Mouse (Mus musculus) forebrain, postnatal 0 days (tissue): ENCODE data around the gene Rnaset2b. TPM values are rescaled to one million over a fixed set of nuclear protein-coding genes. Genes with fewer than 3 reads are reported as not detected.
"Not testable (repeated sequence)": the region's sequence is repeated elsewhere in the genome, so short reads cannot be mapped to it uniquely, and the experiment has no call there.

Experiments used
- ATAC-seq: fragments of 200-750 bp; cut with Nextera tagmentation; 2 replicates; pipeline ENCODE4 v1.8.0; 2017; ENCODE audit warnings: mild to moderate bottlenecking, moderate library complexity
- DNase-seq: peaks from one replicate; pipeline ENCODE4 v3.0.0-alpha.2; 2015
- H3K27ac ChIP-seq: fragments of 300-500 bp; sonication (generic); 2 replicates; pipeline ENCODE4 v1.5.1; 2014; ENCODE audit warnings: low read depth, mild to moderate bottlenecking, antibody characterized with exemption, low read length, moderate library complexity, mixed read lengths
- H3K27me3 ChIP-seq: fragments of 300-500 bp; sonication (generic); 2 replicates; pipeline ENCODE4 v1.6.1; 2014; ENCODE audit warnings: mild to moderate bottlenecking, low read length, mixed read lengths; ENCODE audit not compliant: insufficient read depth
- H3K36me3 ChIP-seq: fragments of 300-500 bp; sonication (generic); 2 replicates; pipeline ENCODE4 v1.6.1; 2014; ENCODE audit warnings: mild to moderate bottlenecking, moderate library complexity; ENCODE audit not compliant: insufficient read depth
- H3K4me1 ChIP-seq: fragments of 300-500 bp; sonication (generic); 2 replicates; pipeline ENCODE4 v1.6.1; 2014; ENCODE audit warnings: antibody characterized with exemption; ENCODE audit not compliant: insufficient read depth
- H3K4me2 ChIP-seq: fragments of 300-500 bp; sonication (generic); 2 replicates; pipeline ENCODE4 v1.6.1; 2014; ENCODE audit warnings: low read depth, mild to moderate bottlenecking, moderate library complexity
- H3K4me3 ChIP-seq: fragments of 300-500 bp; sonication (generic); 2 replicates; pipeline ENCODE4 v1.5.1; 2014; ENCODE audit warnings: low read depth, low read length, mixed read lengths
- H3K9ac ChIP-seq: fragments of 300-500 bp; sonication (generic); 2 replicates; pipeline ENCODE4 v1.6.1; 2014; ENCODE audit warnings: mild to moderate bottlenecking
- H3K9me3 ChIP-seq: fragments of 300-500 bp; sonication (generic); 2 replicates; pipeline ENCODE4 v1.6.1; 2016; ENCODE audit warnings: low read length
- CTCF ChIP-seq: sonication (generic); IDR thresholded peaks from 2 replicates; pipeline ENCODE4 v1.5.1; 2016; ENCODE audit warnings: antibody characterized with exemption, control low read depth, low read depth
- WGBS: fragments of 180-500 bp; shearing (Covaris S2); extraction: QIAGEN DNeasy Blood & Tissue Kit; methylation state at CpG from one replicate; pipeline ENCODE4 v1.1.7; 2014; 5-methylcytosine and 5-hydroxymethylcytosine counted together
- polyA plus RNA-seq: library from polyadenylated mRNA; unstranded; fragments of >200 nt; fragmentation: Nextera tagmentation; extraction: Ambion mirVana; gene quantifications from 2 replicates; pipeline ENCODE4 v1.2.1, GENCODE M21; 2015
- total RNA-seq: library from RNA; depleted of rRNA; stranded (reverse); fragments of >200 nt; gene quantifications from 2 replicates; pipeline ENCODE4 v1.2.3, GENCODE M21; 2014

The Rnaset2b gene
- total and polyA plus RNA-seq, 2 experiments from 2014 or later: 46.0 to 102 TPM

DNA sequence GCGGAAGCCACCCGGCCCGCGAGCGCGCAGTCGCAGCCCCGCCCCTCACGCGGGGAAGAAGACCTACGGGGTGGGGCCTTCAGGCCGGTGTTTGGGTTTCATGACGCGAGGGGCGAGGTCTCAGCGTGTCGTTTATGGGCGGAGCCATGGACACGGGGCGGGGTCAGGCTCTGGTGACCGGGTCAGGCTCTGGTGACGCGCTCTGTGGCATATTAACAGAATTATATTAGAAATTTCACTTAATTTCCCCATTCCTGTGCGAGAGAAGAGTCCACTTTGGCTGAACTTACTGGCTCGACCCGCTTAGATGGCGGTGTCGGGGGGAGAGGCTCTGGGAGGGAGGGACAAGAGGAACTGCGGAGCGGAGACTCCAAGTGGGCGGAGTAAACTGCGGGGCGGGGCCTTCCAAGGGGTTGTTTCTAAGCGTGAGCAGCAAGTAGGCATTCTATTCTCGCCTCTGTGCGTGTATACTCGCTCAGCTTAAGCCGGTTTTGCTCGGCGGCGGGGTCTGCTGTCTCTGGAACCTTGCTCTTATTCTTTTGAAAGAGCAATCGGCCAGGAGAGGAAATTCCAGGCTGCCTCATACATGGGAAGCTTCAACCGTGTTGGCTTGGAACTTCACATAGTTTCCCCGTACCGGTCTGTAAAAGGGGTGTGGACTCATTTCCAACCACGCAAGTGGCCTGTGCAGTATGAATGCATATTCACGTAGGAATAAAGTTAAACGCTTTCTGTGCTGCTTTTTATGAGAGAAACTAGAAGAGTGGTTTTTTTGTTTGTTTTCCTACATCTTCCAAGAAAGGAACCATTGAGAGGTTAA, 9.0 kb upstream of the Rnaset2b start:
- H3K27ac ChIP-seq: not testable (repeated sequence)

DNA sequence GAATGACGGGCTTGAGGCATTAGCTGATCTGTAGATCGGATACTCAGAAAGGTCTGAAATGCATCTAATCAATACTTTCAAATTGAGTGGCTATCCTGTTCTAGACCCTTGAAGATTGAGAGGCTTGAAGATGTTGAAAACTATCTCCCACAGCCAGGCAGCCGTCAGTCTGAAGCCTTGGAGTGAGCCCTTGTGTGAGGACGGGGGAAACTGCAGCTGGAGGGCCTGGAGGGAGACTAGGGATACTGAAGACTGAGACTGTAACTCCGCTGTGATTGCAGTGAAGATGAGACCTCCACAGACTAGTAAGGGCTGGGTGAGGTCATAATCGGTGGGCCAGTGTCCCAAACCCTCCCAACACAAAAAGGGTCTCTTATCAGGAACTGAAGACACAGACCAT, 8.1 kb upstream of the Rnaset2b start:
- H3K27me3 ChIP-seq, H3K27ac ChIP-seq, DNase-seq, H3K4me1 ChIP-seq, H3K9me3 ChIP-seq, H3K4me2 ChIP-seq, H3K36me3 ChIP-seq, H3K9ac ChIP-seq, ATAC-seq, H3K4me3 ChIP-seq: not testable (repeated sequence)
- WGBS: 89% methylated on average over 3 of the region's 6 CpGs

More for the DNA sequence above, 9.0 kb upstream of the Rnaset2b start:
- peak; percentile 97 for ATAC-seq
- H3K9me3 ChIP-seq, H3K4me1 ChIP-seq, H3K27me3 ChIP-seq, H3K9ac ChIP-seq, H3K36me3 ChIP-seq: not testable (repeated sequence)
- under 1% methylated on average over 14 of the region's 48 CpGs for WGBS
- DNase-seq: peak; percentile 52
- Histone ChIP-seq H3K4me3 (peak overlapping the region; percentile 40; the same call in 1 of the 2 replicates), H3K4me2 (peak overlapping the region; percentile 35)

DNA sequence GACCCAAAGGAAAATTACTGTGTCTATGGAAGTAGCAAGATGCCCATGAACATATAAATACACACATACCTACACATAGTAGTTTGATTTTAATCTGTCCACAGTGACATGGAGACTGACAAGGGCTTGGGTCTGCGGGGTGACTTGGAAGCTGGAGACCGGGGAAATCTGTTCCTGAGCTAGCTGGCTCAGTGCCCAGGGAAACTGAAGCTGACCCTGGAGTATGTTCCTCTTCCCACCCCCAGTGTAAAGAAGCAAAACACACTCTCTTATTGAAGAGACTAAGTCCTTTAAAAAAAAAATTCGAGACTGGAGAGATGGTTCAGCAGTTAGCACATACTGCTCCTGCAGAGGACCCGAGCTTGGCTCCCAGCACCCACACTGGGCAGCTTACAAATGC, 7.5 kb upstream of the Rnaset2b start:
- not testable (repeated sequence) for H3K9ac ChIP-seq, DNase-seq, H3K4me1 ChIP-seq, H3K4me3 ChIP-seq, H3K4me2 ChIP-seq, H3K36me3 ChIP-seq, H3K27ac ChIP-seq, H3K9me3 ChIP-seq, H3K27me3 ChIP-seq, ATAC-seq
- WGBS: 79% methylated on average over 4 of the region's 4 CpGs

DNA sequence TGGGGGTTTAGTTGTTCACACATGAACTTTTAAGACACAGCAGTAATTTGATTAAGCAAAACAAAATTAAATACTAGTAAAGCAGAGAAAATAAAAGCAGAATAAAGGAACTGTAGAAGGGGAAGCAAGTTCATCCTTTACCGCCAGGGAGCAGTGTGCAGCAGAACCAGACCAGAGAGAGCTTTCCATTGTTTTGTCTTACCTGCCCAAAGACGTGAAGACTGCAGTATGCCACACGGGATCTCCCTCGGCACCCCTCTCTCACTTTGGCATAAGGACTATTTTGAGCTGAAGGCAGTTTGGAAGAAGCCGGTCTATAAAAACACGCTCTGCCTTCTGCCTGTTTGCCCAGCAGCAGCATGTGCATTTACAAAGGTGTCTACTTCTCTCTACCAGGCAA, 5.1 kb upstream of the Rnaset2b start:
- H3K36me3 ChIP-seq, H3K4me1 ChIP-seq, H3K9me3 ChIP-seq, H3K27me3 ChIP-seq, ATAC-seq, H3K27ac ChIP-seq, H3K9ac ChIP-seq, H3K4me2 ChIP-seq, H3K4me3 ChIP-seq: not testable (repeated sequence)
- DNase-seq: peak; percentile 65
- WGBS: 10% methylated on average over 6 of the region's 6 CpGs
- peak; percentile 60 for TF ChIP-seq CTCF

DNA sequence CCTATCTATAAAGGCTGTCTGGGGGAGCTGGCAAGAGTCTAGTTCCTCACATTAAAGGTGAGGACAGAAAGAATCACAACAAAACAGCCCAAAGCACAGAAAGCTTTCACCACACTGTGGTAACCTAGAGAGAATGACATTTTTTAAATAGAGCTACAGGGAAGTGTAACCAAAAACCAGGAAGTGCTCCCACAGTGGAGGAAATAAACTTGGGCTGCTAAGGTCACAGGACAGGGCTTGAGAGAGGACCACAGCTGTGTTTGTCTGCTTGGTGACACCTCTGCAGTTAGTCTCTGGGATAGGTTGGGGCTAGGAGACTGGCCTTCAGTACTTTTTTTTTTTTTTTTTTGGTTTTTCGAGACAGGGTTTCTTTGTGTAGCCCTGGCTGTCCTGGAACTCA, 2.8 kb upstream of the Rnaset2b start:
- H3K4me1 ChIP-seq, H3K4me2 ChIP-seq, H3K27me3 ChIP-seq, H3K27ac ChIP-seq, DNase-seq, H3K9ac ChIP-seq, H3K9me3 ChIP-seq, ATAC-seq, H3K4me3 ChIP-seq, H3K36me3 ChIP-seq: not testable (repeated sequence)
- WGBS: 44% methylated on average over 1 of the region's 1 CpGs

DNA sequence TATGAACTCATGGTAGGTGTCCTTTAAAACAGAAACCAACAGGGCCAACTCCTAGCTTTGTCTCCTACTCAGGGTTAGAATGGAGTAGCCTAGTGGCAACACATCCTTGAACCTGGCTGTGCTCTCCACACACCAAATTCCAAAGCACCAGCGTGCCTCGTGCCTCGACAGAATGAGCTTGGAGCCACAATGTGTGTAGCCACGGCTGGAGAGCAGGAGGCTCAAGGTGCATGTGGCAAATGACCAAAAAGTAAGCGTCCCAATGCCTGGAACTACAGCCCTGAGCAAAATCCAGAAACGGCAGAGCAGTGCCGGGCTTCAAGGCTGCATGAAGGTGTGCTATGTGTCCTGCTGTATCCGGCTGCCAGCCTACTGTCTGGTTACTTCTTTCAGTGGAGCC, 804 bp downstream of the Rnaset2b start:
- not testable (repeated sequence) for DNase-seq, H3K9ac ChIP-seq, H3K27ac ChIP-seq, H3K9me3 ChIP-seq, H3K4me3 ChIP-seq, H3K4me1 ChIP-seq, H3K36me3 ChIP-seq, H3K27me3 ChIP-seq, ATAC-seq, H3K4me2 ChIP-seq
- 83% methylated on average over 8 of the region's 8 CpGs for WGBS

DNA sequence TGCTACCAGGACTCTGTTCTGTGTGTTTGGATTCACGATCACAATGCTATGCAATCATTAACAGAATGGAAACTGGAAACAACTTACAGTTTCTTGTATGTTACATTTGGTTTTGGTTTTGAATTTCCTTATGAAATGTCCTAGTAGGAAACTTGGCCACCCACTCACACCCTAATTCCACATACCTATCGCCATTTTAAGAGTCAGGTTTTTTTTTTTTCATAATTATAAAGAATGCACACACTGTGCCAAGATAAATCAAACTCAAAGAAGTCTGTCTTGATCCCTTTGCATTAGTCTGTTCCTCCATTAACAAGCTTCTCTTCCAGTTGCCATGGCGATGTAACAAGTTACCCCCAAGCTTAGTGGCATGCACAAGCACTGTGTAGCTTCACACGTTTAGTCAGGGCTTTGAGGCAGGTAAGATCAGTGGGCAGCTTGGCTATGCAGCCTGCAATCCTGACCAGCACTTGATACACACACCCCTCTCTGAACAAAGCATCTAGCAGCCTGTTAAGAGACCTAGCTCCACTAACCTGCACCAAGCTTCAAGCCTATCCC, 2.5 kb downstream of the Rnaset2b start:
- 47% methylated on average over 4 of the region's 4 CpGs for WGBS
- not testable (repeated sequence) for ATAC-seq

DNA sequence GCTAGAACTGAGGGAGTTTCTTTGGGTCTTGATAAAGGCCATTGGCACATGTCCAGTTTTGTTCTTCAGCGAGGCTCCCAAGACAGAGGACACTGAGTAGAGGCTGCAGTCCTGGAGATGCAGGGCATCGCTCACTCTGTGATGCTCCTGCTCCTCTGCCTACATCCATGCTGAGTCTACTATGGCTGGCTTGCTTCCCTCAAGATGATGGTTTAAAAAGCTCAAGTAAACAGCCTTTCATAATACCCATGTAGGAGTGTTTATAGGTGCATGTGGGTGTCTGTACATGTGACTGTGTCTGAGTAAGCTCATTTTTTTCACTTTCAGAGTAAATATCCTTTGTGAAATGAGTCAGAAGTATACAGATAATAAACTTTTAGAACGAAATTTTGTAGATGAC, 4.6 kb downstream of the Rnaset2b start:
- 48% methylated on average over 3 of the region's 3 CpGs for WGBS
- H3K4me3 ChIP-seq, DNase-seq, ATAC-seq, H3K36me3 ChIP-seq, H3K9me3 ChIP-seq, H3K27ac ChIP-seq, H3K9ac ChIP-seq, H3K4me2 ChIP-seq, H3K4me1 ChIP-seq, H3K27me3 ChIP-seq: not testable (repeated sequence)

More for the DNA sequence above, 2.5 kb downstream of the Rnaset2b start:
- not testable (repeated sequence) for H3K36me3 ChIP-seq, H3K9ac ChIP-seq, H3K27ac ChIP-seq, H3K9me3 ChIP-seq, H3K4me2 ChIP-seq, H3K4me3 ChIP-seq, H3K27me3 ChIP-seq, H3K4me1 ChIP-seq
- DNase-seq: peak; percentile 4

DNA sequence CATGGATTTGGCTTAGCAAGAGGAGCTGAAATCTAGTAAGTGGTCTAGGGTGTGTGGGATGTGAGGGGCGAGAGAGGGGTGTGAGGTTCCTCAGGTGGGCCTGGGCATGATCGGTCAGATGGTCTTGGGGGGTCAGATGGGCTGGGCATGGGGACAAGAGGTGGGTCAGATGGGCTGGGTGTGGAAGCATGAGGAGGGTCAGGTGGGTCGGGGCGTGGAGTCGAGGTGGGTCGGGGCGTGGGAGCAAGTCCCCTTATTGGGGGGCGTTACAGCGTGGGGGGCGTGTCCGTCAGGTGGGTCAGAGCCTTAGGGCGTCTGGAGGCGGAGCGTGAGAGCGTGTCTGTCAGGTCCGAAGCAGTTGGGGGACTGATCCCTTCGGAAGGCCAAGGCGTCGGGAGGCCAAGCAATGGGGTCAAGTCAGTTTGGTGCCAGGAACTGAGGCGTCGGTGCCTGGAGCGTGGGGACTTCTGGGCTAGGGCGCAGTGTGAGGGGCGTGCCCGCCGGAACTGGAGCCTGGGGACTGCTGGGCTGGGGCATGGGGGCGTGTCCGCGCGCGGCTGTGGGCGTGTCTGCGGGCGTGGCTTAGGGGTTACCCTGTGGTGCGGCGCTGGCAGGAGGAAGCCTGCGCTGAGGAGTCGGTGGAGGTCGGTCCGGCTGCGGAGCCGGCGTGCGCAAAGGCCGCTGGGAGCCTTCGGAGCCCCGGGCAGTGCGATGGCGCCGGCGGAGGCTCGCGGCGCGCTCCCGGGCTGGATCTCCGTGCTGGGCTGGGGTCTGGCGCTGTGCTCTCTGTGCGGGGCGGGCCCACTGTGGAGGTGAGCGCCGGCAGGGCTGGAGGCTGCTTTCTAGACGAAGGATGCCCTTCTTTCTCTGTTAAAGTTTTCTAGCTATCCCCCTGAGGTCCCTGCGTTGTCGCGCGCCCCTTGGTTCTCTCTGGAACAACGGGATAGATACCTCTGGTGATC, 8.1 kb downstream of the Rnaset2b start, which contains the start of gene Gm49721:
TSS of gene Gm49721 (plus strand) at position 618 of the 962 bp plus-strand sequence.
- not testable (repeated sequence) for H3K9me3 ChIP-seq, H3K4me1 ChIP-seq, H3K36me3 ChIP-seq, H3K27me3 ChIP-seq, H3K27ac ChIP-seq
- Histone ChIP-seq H3K9ac (peak within 1 kb of the TSS; percentile 59), H3K4me2 (peak within 1 kb of the TSS; percentile 65), H3K4me3 (peak within 1 kb of the TSS; percentile 39)
- 3% methylated on average over 42 of the region's 68 CpGs for WGBS
- ATAC-seq (peak; percentile 96), DNase-seq (peak; percentile 8)

DNA sequence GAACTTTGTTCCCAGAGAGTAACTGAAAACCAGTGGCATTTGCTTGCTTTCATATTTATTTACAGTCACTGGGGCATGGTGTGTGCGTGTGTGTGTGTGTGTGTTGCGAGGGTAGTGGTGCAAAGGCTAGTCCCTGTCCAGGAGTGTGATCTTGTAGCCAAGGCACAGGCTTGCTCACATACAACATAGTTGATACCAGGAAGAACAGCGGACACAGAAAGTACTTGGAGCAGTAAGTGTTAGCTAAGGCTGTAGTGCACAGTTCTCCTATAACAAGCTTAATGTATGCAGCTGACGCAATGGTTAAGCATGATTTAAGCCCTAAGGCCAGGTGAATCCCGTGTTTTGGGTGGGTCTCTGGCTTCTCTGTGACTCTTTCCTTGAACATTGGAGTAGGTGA, 8.9 kb downstream of the Rnaset2b start:
- Histone ChIP-seq H3K4me3 (peak overlapping the region; percentile 39), H3K4me2 (peak overlapping the region; percentile 65)
- H3K27me3 ChIP-seq, H3K4me1 ChIP-seq, H3K27ac ChIP-seq, H3K36me3 ChIP-seq, ATAC-seq, DNase-seq, H3K9ac ChIP-seq, H3K9me3 ChIP-seq: not testable (repeated sequence)
- WGBS: 7% methylated on average over 4 of the region's 5 CpGs
